Comparison of ENCODE assay signal across 1 mouse cellular context in genomic region chr19:46396109-46396508, GRCm38 (mm10).
TF ChIP-seq lines count a peak whose summit lies in the region.

No protein-coding gene starts in this region.

TF ChIP-seq in myocyte, 11 proteins besides CTCF, POLR2A, EP300 and RAD21 (continued from another document):
- TF ChIP-seq MYOD1 (IDR thresholded peaks at IDR 0.05; ENCODE audit: control insufficient read depth in 1 of 3, insufficient read length in 2 of 3, low read depth in 2 of 3) (no peak), USF1 (IDR thresholded peaks at IDR 0.05; ENCODE audit: low read depth) (no peak)
TF ChIP-seq in myocyte: peak in this region for 0.
